In genomic region chr7:112872435-112873196, GRCm38 (mm10) we compare ENCODE assay signal across 15 mouse cellular contexts.
DNase-seq lines count a peak whose midpoint lies in the region; ATAC-seq lines count a peak whose summit lies in the region.
"Had no signal": no experiment of that assay in that cellular context is flagged by ENCODE, and none has a peak within 500 bp of the region (broad histone marks: within the 10 kb centered on the region; RNA-seq: fewer than 3 reads in every experiment).

No protein-coding gene starts in this region.

- no peaks in the 10 kb centered on the region for H3K27me3 ChIP-seq in kidney, embryonic 16.5 days (ENCODE audit: insufficient read depth, low read length)

- H3K27ac ChIP-seq in kidney, embryonic 16.5 days (ENCODE audit: low read length), result peak overlapping the region; percentile 67

- DNase-seq in kidney, adult 8-10 months, result no peak
- DNase-seq in gastrocnemius, adult 8-10 months (ENCODE audit: low spot score in 2 of 2), result peak; percentile 54 to 69
- peak; percentile 64 to 65 for DNase-seq in heart, adult 9 months (ENCODE audit: low spot score in 2 of 2)
- peak; percentile 22 to 30 for DNase-seq in heart, postnatal 14 days
- DNase-seq in cerebellum, postnatal 25 days, result no peak
- DNase-seq in right cerebral cortex, postnatal 25 days, result no peak
- DNase-seq: layer of hippocampus, adult 9-11 months; liver; lung, postnatal 10 days; right cerebral cortex, adult 18-20 months had no signal

- WGBS in kidney, embryonic 16.5 days, result 65% methylated on average over 9 of the region's 9 CpGs

- peaks cover 2% of the 10 kb centered on the region for H3K36me3 ChIP-seq in kidney, embryonic 16.5 days (ENCODE audit: insufficient read depth, low read length)

- peaks cover 49% of the 10 kb centered on the region for H3K4me1 ChIP-seq in kidney, embryonic 16.5 days (ENCODE audit: insufficient read depth, low read length)

- ATAC-seq in kidney, embryonic 16.5 days (ENCODE audit: low FRiP score, low TSS enrichment), result 0 out of 2 replicates have a peak, but pooled peaks have one; percentile 14
- ATAC-seq: activated CD4-positive, CD25-positive, alpha-beta regulatory T cell, adult 4 months; forebrain, embryonic 16.5 days had no signal

- no peaks in the 10 kb centered on the region for H3K9me3 ChIP-seq in kidney, embryonic 16.5 days (ENCODE audit: low read length)

- H3K4me3 ChIP-seq in kidney, embryonic 16.5 days (ENCODE audit: low read length), result no peak overlapping the region
- H3K4me3 ChIP-seq: myocyte had no signal

- 0 out of 2 replicates have a peak overlapping the region, but pooled peaks have one; percentile 11 for H3K9ac ChIP-seq in kidney, embryonic 16.5 days (replicated peaks; ENCODE audit: low read length)

- H3K4me2 ChIP-seq in kidney, embryonic 16.5 days (replicated peaks; ENCODE audit: low read depth, low read length), result no peak overlapping the region
- H3K4me2 ChIP-seq: midbrain, embryonic 11.5 days had no signal

- intact Hi-C loops in heart, postnatal 14 days (cut with DNase I), result no loop called here

Comparison
In these comparisons a context has a peak if more than half of its experiments do, and no peak if none do; other contexts are left out.
1. DNase-seq: peak in gastrocnemius, adult 8-10 months (2 of 2), heart, adult 9 months (2 of 2) and heart, postnatal 14 days (2 of 2); none in kidney, adult 8-10 months (0 of 2), cerebellum, postnatal 25 days (0 of 2) and right cerebral cortex, postnatal 25 days (single experiment).